Mouse (Mus musculus): ENCODE measurements at regions not wholly inside any gene's neighbourhood (a gene's known extent, or its start where the extent isn't known, plus 50 kb on each side); places are given as distances from the start of the nearest gene placed in this dataset.

GRCm38 (mm10) chr10:37908276-37908675 lies 769.6 kb upstream of the Marcks start:
- H3K4me3 ChIP-seq (ENCODE audit: low read depth, low read length) = no peak overlapping the region

GRCm38 (mm10) chr10:37907731-37908130 lies 769.0 kb upstream of the Marcks start:
- 71% methylated on average over 1 of the region's 1 CpGs for WGBS (ENCODE audit: insufficient replicate concordance)
- Histone ChIP-seq H3K9me3 (ENCODE audit: low read length) (no peaks in the 10 kb centered on the region), H3K4me3 (ENCODE audit: low read depth, low read length) (no peak overlapping the region), H3K4me1 (ENCODE audit: insufficient read depth) (no peaks in the 10 kb centered on the region), H3K27ac (ENCODE audit: low read depth) (no peak overlapping the region), H3K4me2 (ENCODE audit: low read depth, low read length) (no peak overlapping the region), H3K27me3 (ENCODE audit: insufficient read depth, low read length) (no peaks in the 10 kb centered on the region), H3K9ac (replicated peaks) (no peak overlapping the region), H3K36me3 (replicated peaks; ENCODE audit: insufficient read depth, low read length) (no peaks in the 10 kb centered on the region)
- no peak for TF ChIP-seq CTCF (IDR thresholded peaks at IDR 0.05; ENCODE audit: low read depth)
- TF ChIP-seq EP300 (IDR thresholded peaks at IDR 0.05; ENCODE audit: low read depth) = no peak
- DNase-seq = no peak
- no peak for ATAC-seq

More at GRCm38 (mm10) chr10:37908276-37908675, 769.6 kb upstream of the Marcks start:
- Histone ChIP-seq H3K4me2 (ENCODE audit: low read depth, low read length) (no peak overlapping the region), H3K4me1 (ENCODE audit: insufficient read depth) (no peaks in the 10 kb centered on the region), H3K27ac (ENCODE audit: low read depth) (no peak overlapping the region), H3K9me3 (ENCODE audit: low read length) (no peaks in the 10 kb centered on the region), H3K27me3 (ENCODE audit: insufficient read depth, low read length) (no peaks in the 10 kb centered on the region), H3K9ac (replicated peaks) (no peak overlapping the region), H3K36me3 (replicated peaks; ENCODE audit: insufficient read depth, low read length) (no peaks in the 10 kb centered on the region)
- ATAC-seq = no peak
- DNase-seq = no peak
- WGBS (ENCODE audit: insufficient replicate concordance) = 68% methylated on average over 2 of the region's 2 CpGs
- no peak for TF ChIP-seq EP300 (IDR thresholded peaks at IDR 0.05; ENCODE audit: low read depth)
- no peak for TF ChIP-seq CTCF (IDR thresholded peaks at IDR 0.05; ENCODE audit: low read depth)

- no peak overlapping the region for H3K4me3 ChIP-seq (ENCODE audit: low read depth, low read length)
- WGBS (ENCODE audit: insufficient replicate concordance) = 61% methylated on average over 1 of the region's 1 CpGs
- no peak overlapping the region for H3K27ac ChIP-seq (ENCODE audit: low read depth)
- ATAC-seq = no peak
- no peak for TF ChIP-seq CTCF (IDR thresholded peaks at IDR 0.05; ENCODE audit: low read depth)
- TF ChIP-seq EP300 (IDR thresholded peaks at IDR 0.05; ENCODE audit: low read depth) = no peak
- no peaks in the 10 kb centered on the region for H3K36me3 ChIP-seq (replicated peaks; ENCODE audit: insufficient read depth, low read length)
- H3K9me3 ChIP-seq (ENCODE audit: low read length) = no peaks in the 10 kb centered on the region
- DNase-seq = no peak
- no peaks in the 10 kb centered on the region for H3K27me3 ChIP-seq (ENCODE audit: insufficient read depth, low read length)
- H3K9ac ChIP-seq (replicated peaks) = no peak overlapping the region
- H3K4me2 ChIP-seq (ENCODE audit: low read depth, low read length) = no peak overlapping the region
- H3K4me1 ChIP-seq (ENCODE audit: insufficient read depth) = no peaks in the 10 kb centered on the region
Observed at GRCm38 (mm10) chr10:37887961-37888360, 749.2 kb upstream of the Marcks start.

GRCm38 (mm10) chr10:37880841-37881240 lies 742.1 kb upstream of the Marcks start:
- ATAC-seq (no peak), DNase-seq (no peak)
- Histone ChIP-seq H3K27ac (ENCODE audit: low read depth) (no peak overlapping the region), H3K4me3 (ENCODE audit: low read depth, low read length) (no peak overlapping the region), H3K9ac (replicated peaks) (no peak overlapping the region), H3K36me3 (replicated peaks; ENCODE audit: insufficient read depth, low read length) (no peaks in the 10 kb centered on the region), H3K4me1 (ENCODE audit: insufficient read depth) (no peaks in the 10 kb centered on the region), H3K27me3 (ENCODE audit: insufficient read depth, low read length) (no peaks in the 10 kb centered on the region), H3K4me2 (ENCODE audit: low read depth, low read length) (no peak overlapping the region), H3K9me3 (ENCODE audit: low read length) (no peaks in the 10 kb centered on the region)
- WGBS (ENCODE audit: insufficient replicate concordance) = 76% methylated on average over 5 of the region's 5 CpGs
- TF ChIP-seq CTCF (IDR thresholded peaks at IDR 0.05; ENCODE audit: low read depth) = no peak
- TF ChIP-seq EP300 (IDR thresholded peaks at IDR 0.05; ENCODE audit: low read depth) = no peak

- Histone ChIP-seq H3K9ac (replicated peaks) (no peak overlapping the region), H3K4me3 (ENCODE audit: low read depth, low read length) (no peak overlapping the region), H3K9me3 (ENCODE audit: low read length) (no peaks in the 10 kb centered on the region), H3K4me1 (ENCODE audit: insufficient read depth) (no peaks in the 10 kb centered on the region), H3K27me3 (ENCODE audit: insufficient read depth, low read length) (no peaks in the 10 kb centered on the region), H3K36me3 (replicated peaks; ENCODE audit: insufficient read depth, low read length) (no peaks in the 10 kb centered on the region), H3K27ac (ENCODE audit: low read depth) (no peak overlapping the region), H3K4me2 (ENCODE audit: low read depth, low read length) (no peak overlapping the region)
- TF ChIP-seq CTCF (IDR thresholded peaks at IDR 0.05; ENCODE audit: low read depth) = no peak
- no peak for TF ChIP-seq EP300 (IDR thresholded peaks at IDR 0.05; ENCODE audit: low read depth)
- DNase-seq = no peak
- ATAC-seq = no peak
- 60% methylated on average over 2 of the region's 2 CpGs for WGBS (ENCODE audit: insufficient replicate concordance)
Observed at GRCm38 (mm10) chr10:37873925-37874324, 735.2 kb upstream of the Marcks start.

- Histone ChIP-seq H3K27ac (ENCODE audit: low read depth) (no peak overlapping the region), H3K9ac (replicated peaks) (no peak overlapping the region), H3K9me3 (ENCODE audit: low read length) (no peaks in the 10 kb centered on the region), H3K4me3 (ENCODE audit: low read depth, low read length) (no peak overlapping the region), H3K27me3 (ENCODE audit: insufficient read depth, low read length) (no peaks in the 10 kb centered on the region), H3K4me1 (ENCODE audit: insufficient read depth) (no peaks in the 10 kb centered on the region), H3K4me2 (ENCODE audit: low read depth, low read length) (no peak overlapping the region), H3K36me3 (replicated peaks; ENCODE audit: insufficient read depth, low read length) (no peaks in the 10 kb centered on the region)
- TF ChIP-seq EP300 (IDR thresholded peaks at IDR 0.05; ENCODE audit: low read depth) (no peak), CTCF (IDR thresholded peaks at IDR 0.05; ENCODE audit: low read depth) (no peak)
- ATAC-seq (no peak), DNase-seq (no peak)
- 60% methylated on average over 4 of the region's 4 CpGs for WGBS (ENCODE audit: insufficient replicate concordance)
Observed at GRCm38 (mm10) chr10:37861001-37861400, 722.3 kb upstream of the Marcks start.

GRCm38 (mm10) chr10:37849291-37849846 lies 710.6 kb upstream of the Marcks start:
- no peak for TF ChIP-seq EP300 (IDR thresholded peaks at IDR 0.05; ENCODE audit: low read depth)
- TF ChIP-seq CTCF (IDR thresholded peaks at IDR 0.05; ENCODE audit: low read depth) = no peak
- no peak overlapping the region for H3K27ac ChIP-seq (ENCODE audit: low read depth)
- DNase-seq = no peak
- no peak overlapping the region for H3K4me3 ChIP-seq (ENCODE audit: low read depth, low read length)
- no peaks in the 10 kb centered on the region for H3K27me3 ChIP-seq (ENCODE audit: insufficient read depth, low read length)
- ATAC-seq = no peak
- H3K4me2 ChIP-seq (ENCODE audit: low read depth, low read length) = no peak overlapping the region
- no peaks in the 10 kb centered on the region for H3K9me3 ChIP-seq (ENCODE audit: low read length)
- H3K9ac ChIP-seq (replicated peaks) = no peak overlapping the region
- 89% methylated on average over 1 of the region's 1 CpGs for WGBS (ENCODE audit: insufficient replicate concordance)
- H3K36me3 ChIP-seq (replicated peaks; ENCODE audit: insufficient read depth, low read length) = no peaks in the 10 kb centered on the region
- H3K4me1 ChIP-seq (ENCODE audit: insufficient read depth) = no peaks in the 10 kb centered on the region
